Mouse (Mus musculus): Measurements from ENCODE around the gene Olfr169. TPM values are rescaled to one million over a fixed set of nuclear protein-coding genes. Genes with fewer than 3 reads are reported as not detected.
"Not testable (repeated sequence)": the region's sequence is repeated elsewhere in the genome, so short reads cannot be mapped to it uniquely, and the experiment has no call there.

The Olfr169 gene
- not detected for total RNA-seq (2021)
- long read RNA-seq, experiment 1: 0 reads
- long read RNA-seq, experiment 2: 0 reads

- DNase-seq: not testable (repeated sequence)
These were observed at the start of gene Olfr169 for GRCm38 (mm10) chr16:19571709-19572108. TSS of gene Olfr169 (minus strand) at chr16:19571809.

- not testable (repeated sequence) for DNase-seq
These were observed 40.2 kb upstream of the Olfr169 start, which contains the start of gene Olfr170 for GRCm38 (mm10) chr16:19611782-19612181. TSS of gene Olfr170 (minus strand) at chr16:19611882.

- no peak for DNase-seq
These were observed 31.6 kb upstream of the Olfr169 start for GRCm38 (mm10) chr16:19603166-19603565.

- not testable (repeated sequence) for DNase-seq
These were observed 18.2 kb downstream of the Olfr169 start for GRCm38 (mm10) chr16:19553429-19553828.

GRCm38 (mm10) chr16:19552246-19552645, 19.4 kb downstream of the Olfr169 start:
- DNase-seq: not testable (repeated sequence)

GRCm38 (mm10) chr16:19535455-19535854, 36.2 kb downstream of the Olfr169 start, which contains the start of gene Olfr168:
TSS of gene Olfr168 (minus strand) at chr16:19535555.
- no peak for DNase-seq

- DNase-seq: no peak
These were observed 49.4 kb downstream of the Olfr169 start, which contains the start of gene Olfr167 for GRCm38 (mm10) chr16:19522166-19522565. TSS of gene Olfr167 (minus strand) at chr16:19522266.

Other genes with a start within 250 kb of the Olfr169 start
- gene Olfr165, start 148.7 kb downstream of the Olfr169 start, total RNA-seq (2021): not detected
- gene Olfr166, start 88.1 kb downstream of the Olfr169 start, total RNA-seq (2021): not detected
- not detected for gene Olfr167, start 49.5 kb downstream of the Olfr169 start, total RNA-seq (2021)
- gene Olfr168, start 36.3 kb downstream of the Olfr169 start, total RNA-seq (2021): not detected
- not detected for gene Olfr170, start 40.1 kb upstream of the Olfr169 start, total RNA-seq (2021)
- not detected for gene Olfr171, start 58.1 kb upstream of the Olfr169 start, total RNA-seq (2021)
- under 1 TPM in 1 of 2 experiments, not detected in 1; 0.10 TPM for gene Lamp3, start 134.6 kb upstream of the Olfr169 start, total RNA-seq (2021)
- gene B3gnt5, start 188.4 kb upstream of the Olfr169 start, total RNA-seq (2021): under 1 TPM; 0.17 to 0.30 TPM